Mouse (Mus musculus) large intestine, adult 2 months (tissue): ENCODE data around the gene Ergic1. TPM values are rescaled to one million over a fixed set of nuclear protein-coding genes. Genes with fewer than 3 reads are reported as not detected.

Source experiments
- DNase-seq: peaks from one replicate; pipeline ENCODE4 v3.0.0-alpha.2; 2012; ENCODE audit warnings: low read depth, low spot score
- WGBS: fragments of 180-500 bp; shearing (Covaris S2); methylation state at CpG from one replicate; pipeline ENCODE4 v1.1.7; 2018; 5-methylcytosine and 5-hydroxymethylcytosine counted together
- polyA plus RNA-seq: library from polyadenylated mRNA; depleted of rRNA; stranded (reverse); fragments of >200 nt; gene quantifications from 2 replicates; pipeline ENCODE4 v1.2.3, GENCODE M21; 2012; rRNA removed

Ergic1 gene
- 113 TPM in 2 replicates for polyA plus RNA-seq

DNA sequence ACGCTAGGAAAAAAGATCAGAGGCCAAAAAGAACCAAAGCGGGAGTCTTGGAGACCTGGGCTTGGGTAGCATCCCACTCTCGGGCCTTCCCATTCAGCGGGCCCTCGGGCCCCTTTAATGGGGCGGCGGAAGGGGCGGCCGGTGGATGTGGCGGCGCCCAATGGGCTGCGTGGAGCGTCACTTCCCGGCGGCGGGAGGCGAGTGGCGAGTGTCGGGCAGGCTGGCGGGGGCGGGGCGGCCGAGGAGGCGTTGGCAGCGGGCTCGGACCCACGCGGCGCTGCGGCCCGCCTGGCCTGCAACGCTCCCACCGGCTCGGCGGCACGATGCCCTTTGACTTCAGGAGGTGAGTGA, at the start of gene Ergic1:
Ergic1 (plus strand) TSS at position 200 of the 351 bp plus-strand sequence.
- peak; percentile 53 for DNase-seq
- WGBS: under 1% methylated on average over 34 of the region's 36 CpGs

DNA sequence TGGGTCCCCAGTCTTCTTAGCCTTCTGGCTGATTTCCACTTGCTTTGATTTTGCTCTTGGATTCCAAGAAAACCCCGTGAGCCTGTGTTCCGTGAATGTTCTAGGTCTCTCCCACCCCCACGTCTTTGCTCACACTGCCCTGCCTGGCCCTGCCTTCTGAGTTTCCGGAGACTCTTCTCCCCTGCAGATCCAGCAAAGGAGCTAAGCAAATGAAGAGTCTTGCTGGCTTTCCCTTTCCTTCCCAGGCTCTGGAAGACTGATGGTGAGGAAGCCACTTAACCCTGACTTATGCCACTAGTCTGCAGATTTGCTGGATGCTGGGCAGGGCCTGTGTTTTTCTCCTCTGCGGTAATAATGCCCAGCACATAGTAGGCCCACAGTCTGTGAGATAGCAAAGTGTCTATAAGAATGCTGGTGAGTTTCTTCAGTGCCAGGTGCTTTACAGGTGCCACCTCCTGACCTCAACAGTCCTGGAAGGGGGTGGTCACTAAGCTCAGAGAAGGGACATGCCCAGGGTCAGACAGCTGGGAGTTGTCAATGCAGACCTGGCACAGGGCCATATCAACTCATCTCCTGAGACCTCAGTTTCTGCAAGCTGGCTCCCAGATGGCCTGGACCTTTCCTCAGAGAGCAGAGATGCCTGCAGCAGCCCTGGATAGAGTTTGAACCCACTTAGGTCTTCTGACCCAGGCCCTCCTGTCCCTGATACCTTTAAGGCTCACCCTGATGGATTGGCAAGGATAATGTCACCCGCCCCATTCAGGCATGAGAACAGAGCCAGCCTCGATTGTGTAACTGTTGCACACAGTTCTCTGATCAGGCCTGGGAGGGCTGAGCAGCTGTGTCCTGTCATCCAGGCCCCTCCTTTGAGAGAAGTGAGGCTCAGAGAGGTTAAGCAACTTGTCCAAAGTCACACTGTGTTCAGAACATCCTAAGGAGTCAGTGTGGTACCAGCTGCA, 49.2 kb upstream of the Ergic1 start:
- 70% methylated on average over 7 of the region's 7 CpGs for WGBS
- no peak for DNase-seq

DNA sequence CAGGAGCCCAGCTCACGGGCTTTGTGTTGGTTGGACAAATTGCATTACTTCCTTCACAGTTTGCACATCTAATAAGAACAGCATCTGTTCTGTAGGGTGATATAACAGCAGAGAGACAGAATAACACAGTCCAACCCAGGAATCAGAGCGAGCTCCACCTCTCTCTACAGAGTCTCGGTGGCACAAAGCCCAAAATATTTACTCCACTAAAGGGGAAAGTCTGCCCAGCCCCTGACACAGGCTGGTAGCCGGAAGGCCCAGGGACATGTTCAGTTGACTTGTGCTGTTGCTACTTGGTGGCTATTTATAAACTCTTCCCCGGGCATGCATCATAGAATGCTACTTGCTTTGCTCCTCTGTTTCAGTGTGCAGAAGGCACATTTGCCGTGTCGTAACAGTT, 48.3 kb upstream of the Ergic1 start:
- WGBS: 45% methylated on average over 7 of the region's 7 CpGs
- no peak for DNase-seq

DNA sequence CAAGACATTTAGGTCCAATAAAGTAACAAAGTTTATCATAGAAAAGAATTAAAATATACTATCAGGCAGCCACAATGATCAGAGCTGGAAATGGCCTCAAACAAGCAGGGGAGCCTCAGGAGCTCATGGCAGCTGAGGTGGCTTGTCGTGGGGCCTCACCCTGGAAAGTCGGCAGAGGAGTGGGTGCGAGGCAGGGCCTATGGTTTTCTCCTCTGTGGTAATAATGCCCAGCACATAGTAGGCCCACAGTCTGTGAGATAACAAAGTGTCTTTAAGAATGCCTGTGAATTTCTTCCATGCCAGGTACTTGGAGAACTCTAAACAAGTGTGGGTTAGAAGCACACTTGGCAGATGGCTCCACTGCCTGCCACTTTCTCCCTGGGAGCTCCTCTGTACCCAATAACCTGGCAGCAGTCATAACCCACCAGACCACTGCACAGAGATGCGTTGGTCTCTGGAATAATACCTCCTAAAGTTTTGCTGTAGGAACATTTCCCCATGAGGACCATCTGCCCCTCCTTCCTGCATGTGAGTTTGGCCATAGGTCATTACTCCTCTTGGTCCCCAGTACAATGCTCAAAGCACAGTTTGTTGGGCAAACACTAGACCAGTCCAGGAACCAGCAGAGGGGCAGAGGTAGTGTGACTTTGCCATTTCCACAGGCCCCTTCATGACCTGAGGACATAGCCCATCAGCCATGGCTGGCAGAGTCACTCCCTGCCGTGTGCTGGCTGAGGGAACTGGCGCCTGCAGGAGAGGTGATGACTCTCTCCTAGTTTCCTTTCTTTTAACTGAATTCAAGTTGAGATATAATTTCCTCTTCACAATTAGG, 47.6 kb upstream of the Ergic1 start:
- DNase-seq: no peak
- 86% methylated on average over 6 of the region's 6 CpGs for WGBS

DNA sequence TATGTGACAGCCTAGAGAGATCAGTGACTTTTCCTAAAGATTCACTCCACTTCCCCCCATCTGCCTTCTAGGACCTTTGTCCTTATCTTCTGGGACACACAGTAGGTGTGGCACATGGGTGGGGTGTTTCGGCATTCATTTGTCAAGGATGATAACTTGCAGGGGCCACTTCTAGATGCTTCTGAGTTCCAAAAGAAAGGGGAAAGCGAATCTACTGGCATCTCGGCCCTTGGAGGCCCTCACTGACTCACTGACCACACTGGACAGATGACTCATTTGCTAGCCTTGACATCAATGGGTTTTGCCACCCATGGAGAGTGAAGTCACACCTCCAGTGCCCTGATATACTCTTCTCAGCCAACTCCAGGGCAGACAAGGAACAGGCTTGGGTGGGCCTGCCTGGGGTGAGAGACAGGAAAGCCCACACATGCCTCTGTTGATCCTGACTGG, 46.7 kb upstream of the Ergic1 start:
- 70% methylated on average over 3 of the region's 3 CpGs for WGBS
- no peak for DNase-seq

DNA sequence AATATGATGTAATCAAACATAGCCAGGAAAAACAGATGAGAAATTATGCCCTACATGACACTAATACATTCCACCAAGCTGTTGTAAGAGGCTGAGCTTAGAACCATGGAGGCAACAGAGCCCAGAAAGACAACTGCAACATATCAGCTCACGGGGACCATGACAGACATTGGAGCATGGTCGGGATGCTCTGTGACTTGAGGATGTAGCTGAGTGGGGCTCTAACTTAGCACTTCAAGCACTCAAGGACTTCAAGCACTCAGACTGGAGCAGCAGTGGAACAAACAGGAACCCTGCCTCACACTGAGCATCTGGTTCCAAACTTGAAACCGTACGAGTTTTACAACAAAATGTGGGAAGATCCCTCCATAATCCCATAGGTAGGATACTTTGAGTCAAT, 45.6 kb upstream of the Ergic1 start:
- DNase-seq: no peak

DNA sequence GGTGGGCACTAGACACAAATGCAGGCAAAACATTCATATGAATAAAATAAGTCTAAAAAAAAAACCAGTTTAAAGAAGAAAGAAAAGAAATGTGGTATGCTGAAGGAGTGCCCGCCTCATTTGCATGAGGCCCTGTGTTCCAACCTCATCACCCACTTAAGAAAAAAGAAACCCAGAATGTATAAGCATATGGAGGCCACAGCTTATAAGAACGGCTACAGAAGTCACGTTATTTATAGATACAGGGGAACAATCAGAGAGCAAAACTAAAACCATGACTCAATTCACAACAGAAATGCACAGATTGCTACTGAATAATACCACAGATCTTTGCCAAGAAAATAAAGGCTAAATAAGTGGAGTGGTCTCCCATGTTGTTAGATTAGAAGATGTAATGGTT, 43.0 kb upstream of the Ergic1 start:
- DNase-seq: no peak
- WGBS: 79% methylated on average over 3 of the region's 3 CpGs

More for the DNA sequence above, 45.6 kb upstream of the Ergic1 start:
- WGBS: 76% methylated on average over 4 of the region's 4 CpGs

DNA sequence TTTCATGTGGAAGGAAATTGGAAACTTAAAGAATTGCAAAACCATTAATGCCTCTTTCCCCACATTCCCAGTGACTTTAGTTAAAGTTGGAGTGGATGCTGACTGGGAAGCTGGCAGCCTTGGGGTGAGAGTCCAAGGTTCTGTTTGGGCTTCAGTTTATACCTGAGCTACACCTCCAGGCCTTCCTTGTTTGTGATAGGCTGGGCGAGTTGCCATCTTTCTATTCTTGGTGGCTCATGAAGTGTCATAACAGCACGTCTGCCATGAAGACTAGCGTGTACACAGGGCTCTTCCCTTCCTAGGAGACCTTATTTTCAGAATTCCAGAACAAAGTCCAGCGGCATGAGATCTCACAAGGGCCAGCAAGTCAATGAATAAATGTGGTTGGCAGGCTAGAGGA, 38.6 kb upstream of the Ergic1 start:
- 19% methylated on average over 4 of the region's 4 CpGs for WGBS
- DNase-seq: peak; percentile 99

DNA sequence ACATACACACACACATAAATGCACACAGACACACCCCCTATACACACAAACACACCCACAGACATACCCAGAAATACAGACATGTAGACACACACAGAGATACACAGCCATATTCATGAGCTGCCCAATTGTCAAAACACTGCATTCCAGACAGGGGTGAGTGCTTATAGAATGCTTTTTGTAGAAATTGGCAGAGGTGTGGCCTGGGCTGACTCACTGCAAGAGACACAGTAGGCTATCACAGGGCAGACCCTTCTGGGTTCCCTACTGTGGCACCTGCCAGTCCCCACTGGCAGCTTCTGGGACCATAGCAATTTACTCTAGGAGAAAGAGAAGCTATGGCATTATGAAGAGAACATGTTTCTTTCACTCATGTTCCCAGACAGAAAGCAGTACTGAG, 37.0 kb upstream of the Ergic1 start:
- no peak for DNase-seq

DNA sequence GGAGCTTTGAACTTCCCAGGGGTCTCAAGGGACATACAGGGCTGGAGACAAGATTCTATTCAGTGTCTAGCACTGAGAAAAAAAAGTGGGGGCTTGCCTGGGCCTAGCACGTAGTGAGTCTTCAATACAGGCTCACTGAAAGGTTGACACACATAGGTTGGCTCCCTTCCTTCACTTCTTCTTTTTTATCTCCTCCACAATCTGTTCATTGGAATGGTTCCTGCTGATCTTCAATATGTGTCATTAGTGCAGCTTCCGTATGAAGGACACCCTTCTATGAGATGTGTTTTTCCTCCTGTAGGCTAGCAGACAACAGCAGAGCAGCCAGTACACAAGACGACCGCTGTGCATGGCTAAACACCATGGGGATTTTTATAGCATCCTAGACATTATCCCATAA, 36.5 kb upstream of the Ergic1 start:
- 85% methylated on average over 4 of the region's 4 CpGs for WGBS

DNA sequence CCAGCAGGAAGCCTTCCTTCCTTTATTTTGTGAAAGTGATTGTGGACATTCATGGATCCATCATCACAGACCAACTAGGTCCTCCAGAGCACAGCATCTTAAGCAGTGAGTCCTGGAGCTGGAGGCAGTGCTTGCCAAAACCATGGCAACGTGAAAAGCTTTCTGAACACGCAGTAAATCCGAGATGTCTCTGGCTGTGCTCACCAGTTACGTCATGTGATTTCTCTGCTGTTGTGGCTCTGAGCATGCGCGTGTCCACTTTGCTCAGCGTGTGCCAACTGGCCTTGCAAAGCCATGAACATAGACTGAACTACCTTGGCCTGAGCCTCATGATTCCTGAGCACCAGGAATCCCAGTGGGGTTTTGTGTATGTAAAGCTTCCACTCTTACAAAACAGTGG, 36.0 kb upstream of the Ergic1 start:
- 76% methylated on average over 7 of the region's 7 CpGs for WGBS
- no peak for DNase-seq

More for the DNA sequence above, 36.5 kb upstream of the Ergic1 start:
- DNase-seq: no peak

DNA sequence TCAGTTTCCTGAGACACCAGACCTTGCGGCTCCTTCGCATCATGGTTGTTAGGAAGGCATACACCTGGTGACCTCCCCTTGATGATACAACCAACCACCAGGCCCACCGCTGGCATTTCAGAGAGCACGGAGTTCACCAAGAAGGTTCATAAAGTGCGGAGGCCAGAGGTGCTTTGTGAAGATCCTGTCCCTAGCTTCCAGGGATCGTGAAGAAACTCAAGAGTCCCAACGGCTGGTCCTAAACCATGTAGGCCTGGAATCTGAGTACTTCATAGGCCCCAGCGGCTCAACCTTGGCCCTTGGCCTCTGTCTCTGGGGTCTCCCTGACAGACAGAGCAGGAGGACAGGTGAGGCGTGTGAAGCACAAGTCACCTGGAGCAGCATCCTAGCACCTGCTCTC, 34.0 kb upstream of the Ergic1 start:
- DNase-seq: no peak
- 96% methylated on average over 9 of the region's 9 CpGs for WGBS

DNA sequence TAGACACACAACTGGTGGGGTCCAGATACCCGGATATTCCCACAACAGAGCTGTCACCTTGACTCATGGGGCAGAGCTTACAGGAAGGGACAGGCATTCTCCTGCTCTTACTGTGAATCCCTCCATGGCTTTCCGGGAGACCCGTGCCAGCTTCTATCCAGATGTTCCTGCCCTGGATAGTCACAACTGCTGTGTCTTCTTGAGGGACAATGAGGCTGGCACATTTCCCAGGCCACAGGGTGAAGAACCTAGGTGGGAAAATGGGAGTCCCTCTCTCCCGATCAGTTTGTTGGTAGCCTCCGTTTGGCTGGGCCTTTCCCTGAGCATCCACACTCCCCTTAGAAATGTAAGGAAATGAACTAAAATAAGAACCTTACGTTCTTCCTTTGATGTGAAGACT, 32.5 kb upstream of the Ergic1 start:
- no peak for DNase-seq
- 84% methylated on average over 6 of the region's 6 CpGs for WGBS

DNA sequence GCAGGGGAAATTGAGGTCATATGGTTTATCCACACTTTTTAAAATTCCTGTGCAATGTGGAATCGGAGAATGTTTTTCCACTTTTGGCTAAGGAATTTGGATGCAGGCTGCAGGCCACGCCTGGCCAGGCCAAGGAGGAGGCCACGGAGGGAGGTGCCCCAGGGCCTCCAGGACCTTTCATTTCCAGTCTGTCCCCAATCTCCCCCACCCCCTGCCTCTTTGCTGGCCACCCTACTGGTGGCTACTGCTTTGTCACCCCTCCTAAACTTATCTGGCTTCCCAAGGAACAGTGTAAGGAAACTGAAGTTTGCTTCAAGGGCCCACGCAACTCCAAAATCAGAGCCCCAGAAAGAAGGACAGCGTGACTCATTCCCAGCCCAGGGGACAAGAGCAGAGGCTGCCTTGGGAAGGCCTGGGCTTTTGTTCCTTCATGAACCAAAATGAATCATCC, 31.5 kb upstream of the Ergic1 start:
- WGBS: 72% methylated on average over 5 of the region's 5 CpGs
- DNase-seq: no peak

DNA sequence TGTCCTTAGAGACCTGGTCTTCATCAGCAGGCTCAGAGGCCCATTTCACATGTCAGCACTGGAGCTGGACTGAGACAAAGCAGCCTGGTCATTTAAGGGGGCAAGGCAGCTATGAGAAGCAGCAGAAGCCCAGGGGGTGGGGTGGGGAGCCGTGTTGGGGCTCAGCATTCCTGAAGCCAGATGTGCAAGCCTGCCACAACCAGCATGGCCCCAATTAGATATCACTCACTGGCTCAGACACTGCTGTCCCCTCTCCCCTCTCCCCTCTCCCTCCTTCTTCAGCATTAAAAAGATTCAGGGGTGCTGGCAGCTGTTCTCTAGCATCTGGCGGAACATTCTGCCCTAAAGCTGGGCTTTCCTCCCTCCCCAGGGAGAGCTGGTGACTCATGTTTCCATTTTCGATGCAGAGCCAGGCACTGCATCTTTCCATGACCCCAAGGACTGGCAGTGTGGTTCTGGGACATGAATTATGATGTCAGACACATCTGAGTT, 30.7 kb upstream of the Ergic1 start:
- WGBS: 57% methylated on average over 3 of the region's 3 CpGs
- no peak for DNase-seq

DNA sequence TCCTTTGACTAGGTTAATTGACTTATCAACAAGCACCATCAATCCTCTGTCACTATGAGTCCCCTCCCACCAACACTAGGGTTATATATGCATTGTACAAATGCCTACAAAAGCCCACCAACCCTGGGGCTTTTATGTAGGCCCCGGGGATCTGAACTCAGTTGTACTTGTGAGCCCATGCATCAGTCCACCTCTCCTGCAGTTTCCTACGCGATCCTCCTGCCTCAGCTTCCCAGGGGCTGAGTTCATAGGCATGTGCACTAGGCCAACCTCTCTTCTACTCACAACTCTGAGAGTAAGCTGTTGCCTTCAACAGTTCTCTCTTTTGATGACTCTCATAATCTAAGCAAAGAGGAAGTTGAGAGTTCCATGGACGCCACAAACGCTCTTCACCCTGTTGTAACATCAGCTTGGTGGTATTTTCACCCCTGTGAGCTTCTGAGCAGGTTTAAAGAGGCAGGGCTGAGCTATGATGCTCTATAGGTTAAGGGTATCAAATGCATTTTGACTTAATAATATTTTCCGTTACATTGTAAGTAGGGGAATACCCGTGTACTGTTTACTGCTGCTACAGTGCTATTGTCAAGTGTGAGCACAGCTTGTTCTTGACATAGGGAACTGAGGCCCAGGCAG, 29.8 kb upstream of the Ergic1 start:
- no peak for DNase-seq
- 83% methylated on average over 7 of the region's 7 CpGs for WGBS

DNA sequence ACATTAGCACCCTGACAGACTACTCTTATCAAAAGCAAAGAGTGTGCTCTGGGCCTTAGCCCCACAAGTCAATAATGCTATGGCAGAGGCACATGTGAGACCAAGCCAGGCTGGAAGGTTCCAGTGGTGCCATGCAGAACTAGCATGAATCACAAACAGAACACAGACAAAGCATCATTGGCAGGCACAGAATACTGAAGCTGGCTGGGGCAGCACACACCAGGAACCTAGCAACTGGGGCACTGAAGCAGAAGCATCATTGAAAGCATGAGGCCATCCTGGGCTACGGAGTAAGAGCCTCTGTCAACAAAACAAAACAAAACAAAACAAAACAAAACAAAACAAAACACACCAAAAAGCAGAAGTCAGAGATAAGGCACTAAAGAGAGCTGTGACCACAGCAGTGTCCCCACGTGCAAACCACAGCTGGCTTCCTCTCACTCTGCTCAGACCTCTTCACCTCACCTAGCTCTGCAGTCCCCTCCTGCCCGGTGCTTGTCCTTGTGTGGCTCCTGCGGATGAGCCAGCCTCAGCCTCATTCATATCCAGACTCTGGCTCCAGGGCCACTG, 28.7 kb upstream of the Ergic1 start:
- WGBS: 68% methylated on average over 4 of the region's 4 CpGs
- no peak for DNase-seq

DNA sequence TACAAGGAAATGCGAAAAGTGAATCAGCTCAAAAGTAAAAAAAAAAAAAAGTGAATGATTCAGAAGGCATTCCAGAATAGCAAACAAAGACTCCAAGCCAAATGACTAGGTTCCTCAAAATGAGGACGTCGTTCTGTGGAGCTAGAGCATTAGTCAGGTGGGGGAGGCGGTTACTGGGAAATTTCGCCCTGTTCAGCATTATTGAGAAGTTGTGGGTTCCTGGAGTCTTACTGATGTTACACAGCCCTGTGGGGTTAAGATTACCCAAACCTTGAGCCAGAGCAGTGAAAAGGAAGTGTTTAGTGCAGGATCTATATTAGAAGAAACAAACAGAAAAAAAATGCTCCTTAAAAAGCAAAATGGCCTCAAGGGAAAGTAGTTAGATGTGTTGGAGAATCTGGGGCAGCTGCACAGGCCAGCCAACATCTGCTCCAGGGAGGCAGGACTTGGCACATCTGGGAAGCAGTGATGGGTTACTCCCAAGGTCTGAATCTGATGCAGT, 27.4 kb upstream of the Ergic1 start:
- WGBS: 37% methylated on average over 5 of the region's 5 CpGs

DNA sequence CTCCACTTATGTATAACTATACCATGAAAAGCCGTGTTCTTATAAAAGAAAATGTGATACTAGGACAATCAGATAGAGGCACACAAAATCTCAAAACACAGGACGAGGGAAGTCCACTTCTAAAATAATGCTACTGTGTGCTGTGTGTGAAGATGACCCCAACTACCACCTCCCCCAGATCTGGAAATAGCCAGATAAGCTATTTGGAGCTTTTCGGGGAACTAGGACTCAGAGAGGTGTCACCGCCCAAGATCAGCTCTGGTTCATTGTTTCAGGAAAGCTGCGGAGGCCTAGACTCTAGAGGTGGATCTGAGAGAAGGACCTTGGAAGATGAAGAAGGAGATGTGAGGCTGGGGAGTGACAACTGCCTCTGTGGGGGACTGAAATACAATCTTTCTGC, 26.6 kb upstream of the Ergic1 start:
- DNase-seq: no peak
- WGBS: 89% methylated on average over 5 of the region's 5 CpGs

More for the DNA sequence above, 27.4 kb upstream of the Ergic1 start:
- DNase-seq: no peak
